Mouse (Mus musculus) CD4-positive, CD25-positive, alpha-beta regulatory T cell, adult 2 months (primary cell): ENCODE measurements around the gene Abca3.

ENCODE experiments used
- DNase-seq: peaks from one replicate; pipeline ENCODE4 v3.0.0-alpha.2; 2012; ENCODE audit warnings: low read depth, low spot score

Gene Abca3

GRCm38 (mm10) chr17:24351760-24352357, at the start of gene Abca3:
Gene Abca3, plus strand, starts transcription at chr17:24351950.
- peak; percentile 100 for DNase-seq

- peak; percentile 63 for DNase-seq
These were observed 44.2 kb upstream of the Abca3 start for GRCm38 (mm10) chr17:24307500-24307899.

- no peak for DNase-seq
These were observed 30.9 kb upstream of the Abca3 start for GRCm38 (mm10) chr17:24320826-24321225.

GRCm38 (mm10) chr17:24325051-24325450, 26.7 kb upstream of the Abca3 start:
- no peak for DNase-seq

GRCm38 (mm10) chr17:24327656-24328055, 24.1 kb upstream of the Abca3 start:
- no peak for DNase-seq

GRCm38 (mm10) chr17:24344672-24345071, 7.1 kb upstream of the Abca3 start:
- DNase-seq = peak; percentile 56

- DNase-seq = no peak
These were observed 4.9 kb upstream of the Abca3 start for GRCm38 (mm10) chr17:24346831-24347230.

- no peak for DNase-seq
These were observed 2.6 kb upstream of the Abca3 start for GRCm38 (mm10) chr17:24349176-24349575.

- peak; percentile 53 for DNase-seq
These were observed 607 bp upstream of the Abca3 start, which contains the start of gene Abca17 for GRCm38 (mm10) chr17:24350926-24351759. Gene Abca17, minus strand, starts transcription at chr17:24351068.

GRCm38 (mm10) chr17:24352370-24353194, 832 bp downstream of the Abca3 start:
- DNase-seq = peak; percentile 18

GRCm38 (mm10) chr17:24353960-24354359, 2.2 kb downstream of the Abca3 start:
- no peak for DNase-seq

- DNase-seq = no peak
These were observed 3.5 kb downstream of the Abca3 start for GRCm38 (mm10) chr17:24355284-24355683.

GRCm38 (mm10) chr17:24359006-24359405, 7.3 kb downstream of the Abca3 start:
- no peak for DNase-seq

- DNase-seq = no peak
These were observed 8.2 kb downstream of the Abca3 start for GRCm38 (mm10) chr17:24359903-24360302.

GRCm38 (mm10) chr17:24360841-24361240, 9.1 kb downstream of the Abca3 start:
- DNase-seq = no peak

- DNase-seq = no peak
These were observed 9.5 kb downstream of the Abca3 start for GRCm38 (mm10) chr17:24361291-24361690.

GRCm38 (mm10) chr17:24362527-24362926, 10.8 kb downstream of the Abca3 start:
- no peak for DNase-seq

- DNase-seq = no peak
These were observed 12.7 kb downstream of the Abca3 start for GRCm38 (mm10) chr17:24364461-24364860.

- no peak for DNase-seq
These were observed 14.1 kb downstream of the Abca3 start for GRCm38 (mm10) chr17:24365863-24366262.

- no peak for DNase-seq
These were observed 23.5 kb downstream of the Abca3 start for GRCm38 (mm10) chr17:24375094-24375712.

- no peak for DNase-seq
These were observed 24.1 kb downstream of the Abca3 start for GRCm38 (mm10) chr17:24375886-24376285.

- no peak for DNase-seq
These were observed 26.7 kb downstream of the Abca3 start for GRCm38 (mm10) chr17:24378496-24378895.
